Mouse (Mus musculus) forebrain, embryonic 16.5 days (tissue): ENCODE measurements around the gene Pard6b. TPM values are rescaled to one million over a fixed set of nuclear protein-coding genes. Genes with fewer than 3 reads are reported as not detected.

Source experiments
- ATAC-seq: fragments of 200-750 bp; cut with Nextera tagmentation; 2 replicates; pipeline ENCODE4 v1.8.0; 2017; ENCODE audit warnings: mild to moderate bottlenecking, moderate library complexity
- H3K27ac ChIP-seq: fragments of 300-500 bp; sonication (generic); 2 replicates; pipeline ENCODE4 v1.5.1; 2014; ENCODE audit warnings: low read length, control low read depth
- H3K27me3 ChIP-seq: fragments of 300-500 bp; sonication (generic); replicated peaks from 2 replicates; pipeline ENCODE4 v1.6.1; 2014; ENCODE audit warnings: low read length; ENCODE audit not compliant: control insufficient read depth, insufficient read depth
- H3K36me3 ChIP-seq: fragments of 300-500 bp; sonication (generic); 2 replicates; pipeline ENCODE4 v1.6.1; 2014; ENCODE audit not compliant: control insufficient read depth, insufficient read depth
- H3K4me1 ChIP-seq: fragments of 300-500 bp; sonication (generic); replicated peaks from 2 replicates; pipeline ENCODE4 v1.6.1; 2014; ENCODE audit warnings: low read length; ENCODE audit not compliant: control insufficient read depth, insufficient read depth
- H3K4me2 ChIP-seq: fragments of 300-500 bp; sonication (generic); 2 replicates; pipeline ENCODE4 v1.6.1; 2014; ENCODE audit warnings: mild to moderate bottlenecking, low read length, control low read depth
- H3K4me3 ChIP-seq: fragments of 300-500 bp; sonication (generic); replicated peaks from 2 replicates; pipeline ENCODE4 v1.5.1; 2014; ENCODE audit warnings: mild to moderate bottlenecking, low read length, control low read depth
- H3K9ac ChIP-seq: fragments of 300-500 bp; sonication (generic); replicated peaks from 2 replicates; pipeline ENCODE4 v1.6.1; 2014; ENCODE audit warnings: low read depth, low read length, control low read depth
- H3K9me3 ChIP-seq: fragments of 300-500 bp; sonication (generic); 2 replicates; pipeline ENCODE4 v1.6.1; 2016; ENCODE audit warnings: low read length; ENCODE audit not compliant: control insufficient read depth
- WGBS: fragments of 180-500 bp; shearing (Covaris S2); extraction: QIAGEN DNeasy Blood & Tissue Kit; methylation state at CpG from one replicate; pipeline ENCODE4 v1.1.7; 2014; 5-methylcytosine and 5-hydroxymethylcytosine counted together
- polyA plus RNA-seq: library from polyadenylated mRNA; unstranded; fragments of >200 nt; fragmentation: Nextera tagmentation; extraction: Ambion mirVana; gene quantifications from 2 replicates; pipeline ENCODE4 v1.2.1, GENCODE M21; 2015

The Pard6b gene
- polyA plus RNA-seq, 1 experiment from 2014 or later = 6.2 TPM

DNA sequence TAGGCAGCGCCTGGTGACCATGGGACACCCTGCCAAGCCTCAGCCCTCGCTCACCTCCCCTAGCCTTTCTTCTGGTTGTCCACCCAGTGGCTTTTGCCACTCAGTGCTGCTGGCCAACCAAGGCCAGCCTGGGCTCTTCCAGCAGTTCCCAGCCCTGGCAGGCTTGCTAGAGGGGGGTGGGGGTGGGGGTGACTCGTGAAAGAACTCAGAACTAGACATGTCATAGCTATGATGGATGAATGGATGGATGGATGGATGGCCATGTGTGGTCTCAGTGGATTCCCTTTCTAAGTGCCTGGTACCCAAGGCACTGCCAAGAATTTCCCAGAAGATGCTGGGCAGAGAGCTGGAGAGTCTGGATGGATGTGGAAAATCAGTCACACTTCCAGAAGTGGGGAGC lies 35.0 kb downstream of the Pard6b start:
- no peak for ATAC-seq
- H3K4me1 ChIP-seq = peaks cover 17% of the 10 kb centered on the region
- H3K9ac ChIP-seq = no peak overlapping the region
- H3K27ac ChIP-seq = no peak overlapping the region
- whole genome bisulfite sequencing = 86% methylated on average over 3 of the region's 3 CpGs
- no peak overlapping the region for H3K4me3 ChIP-seq
- H3K9me3 ChIP-seq = no peaks in the 10 kb centered on the region
- H3K4me2 ChIP-seq = no peak overlapping the region
- no peaks in the 10 kb centered on the region for H3K36me3 ChIP-seq
- H3K27me3 ChIP-seq = no peaks in the 10 kb centered on the region

DNA sequence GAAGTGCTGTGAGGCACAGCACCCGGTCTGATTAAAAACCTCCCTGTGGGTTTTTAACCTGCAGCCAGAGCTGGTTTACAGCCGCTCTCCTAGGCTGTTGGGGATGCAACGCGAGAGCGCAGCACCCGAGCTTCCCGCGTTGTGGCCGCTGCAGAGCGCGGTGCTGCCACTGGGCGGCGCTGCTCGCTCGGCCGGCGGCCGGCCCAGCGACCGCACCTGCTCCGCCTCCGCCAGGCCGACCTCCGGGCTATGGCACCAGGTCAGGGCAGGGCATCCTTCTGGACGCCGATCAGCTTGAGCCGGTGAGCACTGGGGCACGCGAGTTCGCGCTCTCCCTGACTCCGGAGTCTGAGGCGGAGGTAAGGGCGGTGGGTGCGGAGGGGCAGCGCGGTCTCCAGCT lies 36.3 kb downstream of the Pard6b start:
- Histone ChIP-seq H3K27ac (no peak overlapping the region), H3K4me3 (peak overlapping the region; percentile 42), H3K4me1 (peaks cover 15% of the 10 kb centered on the region), H3K27me3 (no peaks in the 10 kb centered on the region), H3K9ac (peak overlapping the region; percentile 54; the same call in 1 of the 2 replicates), H3K4me2 (peak overlapping the region; percentile 65), H3K36me3 (no peaks in the 10 kb centered on the region), H3K9me3 (no peaks in the 10 kb centered on the region)
- peak; percentile 39 for ATAC-seq
- under 1% methylated on average over 36 of the region's 37 CpGs for WGBS

DNA sequence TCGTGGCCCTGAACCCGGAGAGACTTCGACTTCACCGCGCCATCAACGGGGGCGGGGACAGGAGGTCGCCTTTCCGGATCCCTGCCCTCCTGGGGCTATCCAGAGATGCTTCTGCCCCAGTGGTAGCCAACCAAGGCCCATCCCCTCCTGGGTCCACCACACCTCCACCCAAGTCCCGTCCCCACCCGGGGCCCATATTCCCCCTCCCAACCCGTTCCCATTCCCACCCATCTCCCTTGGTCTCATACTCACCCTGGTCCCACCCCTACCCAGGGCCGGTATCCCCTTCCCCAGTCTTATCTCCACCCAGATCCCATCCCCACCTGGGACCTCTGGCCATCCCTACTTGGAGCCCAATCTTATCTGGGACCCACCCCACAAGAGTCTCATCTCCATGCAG lies 36.7 kb downstream of the Pard6b start:
- Histone ChIP-seq H3K4me1 (peaks cover 14% of the 10 kb centered on the region), H3K4me2 (peak overlapping the region; percentile 65), H3K9ac (peak overlapping the region; percentile 54; the same call in 1 of the 2 replicates), H3K36me3 (no peaks in the 10 kb centered on the region), H3K27me3 (no peaks in the 10 kb centered on the region), H3K9me3 (no peaks in the 10 kb centered on the region), H3K27ac (no peak overlapping the region), H3K4me3 (peak overlapping the region; percentile 42)
- ATAC-seq = no peak
- 8% methylated on average over 13 of the region's 13 CpGs for WGBS

DNA sequence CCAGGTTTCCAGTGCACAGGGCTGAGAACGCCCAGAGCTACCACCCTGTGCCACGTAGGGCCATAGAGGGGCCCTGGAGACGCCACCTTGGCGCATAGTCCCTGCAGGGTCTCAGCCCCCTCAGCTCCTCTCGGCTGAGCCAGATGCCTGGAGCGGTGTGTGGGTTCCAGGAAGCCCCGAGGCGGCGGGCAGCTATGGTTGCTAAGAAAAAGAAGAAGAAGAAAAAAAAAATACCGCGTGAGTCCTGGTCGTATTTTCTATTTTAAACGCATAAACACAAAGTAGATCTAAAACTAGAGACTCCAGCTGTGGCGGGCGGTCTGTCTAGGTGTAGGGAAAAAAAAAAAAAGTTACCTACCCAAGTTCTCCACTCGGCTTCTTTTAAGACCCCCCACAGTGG lies 37.2 kb downstream of the Pard6b start:
- H3K36me3 ChIP-seq = no peaks in the 10 kb centered on the region
- WGBS = 52% methylated on average over 16 of the region's 16 CpGs
- H3K27ac ChIP-seq = no peak overlapping the region
- peaks cover 14% of the 10 kb centered on the region for H3K4me1 ChIP-seq
- H3K27me3 ChIP-seq = no peaks in the 10 kb centered on the region
- no peak overlapping the region; the same call in 1 of the 2 replicates for H3K4me3 ChIP-seq
- ATAC-seq = no peak
- no peaks in the 10 kb centered on the region for H3K9me3 ChIP-seq
- H3K9ac ChIP-seq = no peak overlapping the region; the same call in 1 of the 2 replicates
- H3K4me2 ChIP-seq = peak overlapping the region; percentile 65; the same call in 1 of the 2 replicates

DNA sequence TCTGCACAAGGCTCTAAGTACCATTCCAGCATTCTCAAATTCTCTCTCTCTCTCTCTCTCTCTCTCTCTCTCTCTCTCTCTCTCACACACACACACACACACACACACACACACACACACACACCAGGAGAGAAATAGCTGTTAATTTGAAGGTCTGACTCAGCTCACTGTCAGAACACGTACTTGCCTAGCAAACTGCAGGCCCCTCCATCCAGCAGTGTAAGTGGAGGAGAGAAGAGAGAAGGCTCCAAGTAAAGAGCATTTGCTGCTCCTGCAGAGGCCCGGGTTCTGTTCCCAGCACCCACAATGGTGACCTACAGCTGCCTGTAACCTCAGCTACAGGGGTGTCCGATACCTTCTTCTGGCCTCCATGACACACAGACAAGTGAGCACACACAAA lies 37.7 kb downstream of the Pard6b start:
- Histone ChIP-seq H3K27ac (no peak overlapping the region), H3K9me3 (no peaks in the 10 kb centered on the region), H3K4me1 (peaks cover 14% of the 10 kb centered on the region), H3K27me3 (no peaks in the 10 kb centered on the region), H3K4me2 (no peak overlapping the region), H3K9ac (no peak overlapping the region), H3K36me3 (no peaks in the 10 kb centered on the region), H3K4me3 (no peak overlapping the region)
- ATAC-seq = no peak
- 76% methylated on average over 3 of the region's 3 CpGs for WGBS

DNA sequence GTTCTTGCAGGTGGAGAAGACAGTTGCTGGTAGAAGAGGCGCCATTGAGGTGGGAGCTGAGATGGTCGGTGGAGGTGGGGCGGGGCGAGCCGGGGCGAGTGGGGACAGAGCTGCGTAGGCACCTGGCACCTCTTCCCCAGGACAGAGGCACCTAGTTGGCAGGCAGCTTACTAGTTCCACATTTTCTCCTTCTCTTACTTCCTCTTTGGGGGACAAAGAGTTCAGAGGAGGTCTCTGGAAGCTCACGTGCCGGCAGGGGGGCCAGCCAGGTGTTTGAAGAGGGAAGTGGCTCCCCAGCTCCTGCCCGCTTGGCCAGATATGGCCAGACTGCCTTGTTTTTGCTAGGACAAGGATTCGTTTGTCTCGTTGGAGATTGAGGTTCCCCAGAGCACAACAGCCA lies 38.3 kb downstream of the Pard6b start:
- WGBS = 86% methylated on average over 12 of the region's 12 CpGs
- no peak for ATAC-seq
- Histone ChIP-seq H3K4me2 (no peak overlapping the region), H3K9ac (no peak overlapping the region), H3K36me3 (no peaks in the 10 kb centered on the region), H3K27me3 (no peaks in the 10 kb centered on the region), H3K4me3 (no peak overlapping the region), H3K9me3 (no peaks in the 10 kb centered on the region), H3K27ac (no peak overlapping the region), H3K4me1 (peaks cover 14% of the 10 kb centered on the region)

DNA sequence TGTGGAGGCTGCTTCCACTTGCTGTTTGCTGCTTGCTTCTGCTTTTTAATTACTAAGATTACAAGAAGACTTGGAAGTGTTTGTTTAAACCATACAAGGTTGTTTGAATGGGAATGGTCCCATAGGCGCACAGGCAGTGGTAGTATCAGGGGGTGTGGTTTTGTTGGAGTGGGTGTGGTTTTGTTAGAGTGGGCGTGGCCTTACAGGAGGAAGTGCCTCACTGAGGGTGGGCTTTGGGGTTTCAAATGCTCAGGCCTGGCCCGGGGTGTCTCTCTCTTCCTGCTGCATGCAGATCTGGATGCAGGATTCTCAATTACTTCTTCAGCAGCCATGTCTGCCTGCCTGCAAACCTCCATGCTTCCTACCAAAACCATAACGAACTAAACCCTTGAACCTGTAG lies 40.1 kb downstream of the Pard6b start:
- H3K9ac ChIP-seq = no peak overlapping the region
- peaks cover 9% of the 10 kb centered on the region for H3K4me1 ChIP-seq
- no peaks in the 10 kb centered on the region for H3K36me3 ChIP-seq
- H3K4me2 ChIP-seq = no peak overlapping the region
- H3K27me3 ChIP-seq = no peaks in the 10 kb centered on the region
- H3K4me3 ChIP-seq = no peak overlapping the region
- H3K9me3 ChIP-seq = no peaks in the 10 kb centered on the region
- no peak overlapping the region for H3K27ac ChIP-seq
- no peak for ATAC-seq
- 87% methylated on average over 4 of the region's 4 CpGs for WGBS

DNA sequence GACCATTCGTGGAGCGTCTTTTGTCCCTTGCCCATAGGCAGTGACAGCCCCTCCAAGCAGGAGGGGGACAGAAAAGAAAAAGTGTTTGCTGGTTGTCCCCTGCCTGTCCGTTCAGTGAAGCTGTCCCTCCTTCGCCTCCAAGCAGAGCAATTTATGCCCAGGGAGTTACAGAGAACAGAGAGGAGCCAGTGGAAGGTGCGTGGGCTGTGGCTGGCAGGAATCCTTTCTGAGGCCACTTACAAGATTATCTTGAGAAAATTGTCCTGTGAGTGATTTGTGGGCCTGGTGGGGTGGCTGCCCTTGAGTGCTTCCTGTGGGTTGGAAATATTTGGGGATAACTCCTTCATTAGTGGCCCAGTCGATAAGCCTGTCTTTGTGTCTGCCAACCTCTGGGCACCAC lies 42.8 kb downstream of the Pard6b start:
- no peaks in the 10 kb centered on the region for H3K27me3 ChIP-seq
- H3K36me3 ChIP-seq = no peaks in the 10 kb centered on the region
- no peak overlapping the region for H3K4me3 ChIP-seq
- no peak overlapping the region for H3K4me2 ChIP-seq
- WGBS = 83% methylated on average over 6 of the region's 6 CpGs
- peaks cover 6% of the 10 kb centered on the region; the same call in 1 of the 2 replicates for H3K4me1 ChIP-seq
- H3K27ac ChIP-seq = no peak overlapping the region
- H3K9ac ChIP-seq = no peak overlapping the region
- H3K9me3 ChIP-seq = no peaks in the 10 kb centered on the region
- ATAC-seq = no peak

DNA sequence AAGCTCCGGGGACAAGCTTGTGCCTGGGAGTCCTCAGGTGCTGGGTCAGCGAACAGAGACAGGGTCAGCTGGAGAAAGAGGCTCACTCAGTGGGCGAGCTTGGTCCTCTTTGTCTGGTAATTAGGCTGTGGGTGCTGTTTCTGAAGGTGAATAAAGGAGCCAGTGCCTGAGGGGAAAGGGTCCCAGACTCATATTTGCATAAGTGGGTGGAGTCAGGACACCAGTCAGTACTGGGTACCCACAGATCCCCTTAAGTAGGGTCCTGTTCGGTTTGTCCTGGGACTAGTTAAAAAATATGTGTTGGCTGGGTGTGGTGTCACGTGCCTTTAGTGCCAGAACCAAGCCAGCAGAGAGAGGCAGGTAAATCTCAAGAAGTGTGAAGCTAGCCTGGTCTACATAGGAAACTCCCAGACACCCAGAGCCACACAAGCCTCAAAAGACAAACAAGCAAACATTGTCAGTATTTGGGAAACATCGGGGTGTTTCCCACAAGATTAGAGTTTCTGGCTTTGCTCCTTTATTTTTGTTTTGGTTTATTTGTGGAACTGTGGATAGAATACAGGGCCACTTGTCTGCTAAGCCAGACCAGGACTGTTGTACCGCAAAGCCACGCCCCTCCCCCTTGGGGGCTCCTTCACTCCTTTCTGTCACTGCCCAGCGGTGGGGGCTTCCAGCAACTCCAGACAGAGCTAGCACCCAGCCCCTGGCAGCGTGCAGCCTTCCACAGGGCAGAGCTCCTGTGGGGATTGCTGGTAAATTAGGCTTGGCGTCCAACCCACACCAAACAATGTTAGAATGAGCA lies 44.7 kb downstream of the Pard6b start:
- Histone ChIP-seq H3K27ac (no peak overlapping the region), H3K4me2 (no peak overlapping the region), H3K9ac (no peak overlapping the region), H3K4me1 (peaks cover 7% of the 10 kb centered on the region; the same call in 1 of the 2 replicates), H3K9me3 (no peaks in the 10 kb centered on the region), H3K27me3 (no peaks in the 10 kb centered on the region), H3K4me3 (no peak overlapping the region), H3K36me3 (no peaks in the 10 kb centered on the region)
- ATAC-seq = no peak
- 22% methylated on average over 11 of the region's 11 CpGs for WGBS
